Mouse (Mus musculus) G1E (cell line): ENCODE data around the gene Stap2. TPM values are rescaled to one million over a fixed set of nuclear protein-coding genes. Genes with fewer than 3 reads are reported as not detected.

Source experiments
- ATAC-seq: 2 replicates; pipeline ENCODE4 v1.8.0; 2016; ENCODE audit warnings: mild to moderate bottlenecking; ENCODE audit not compliant: insufficient number of reproducible peaks, poor library complexity, low FRiP score, severe bottlenecking; ENCODE audit errors: extremely low read depth
- DNase-seq: peaks from one replicate; pipeline ENCODE4 v3.0.0; 2012; ENCODE audit warnings: low spot score
- H3K27me3 ChIP-seq: 2 replicates; pipeline ENCODE4 v1.6.1; 2012; ENCODE audit warnings: mild to moderate bottlenecking, low read length, inconsistent platforms; ENCODE audit not compliant: insufficient read depth
- H3K36me3 ChIP-seq: replicated peaks from 2 replicates; pipeline ENCODE3; 2012; ENCODE audit warnings: mild to moderate bottlenecking, inconsistent platforms
- H3K4me1 ChIP-seq: 2 replicates; pipeline ENCODE4 v1.6.1; 2012; ENCODE audit warnings: low read depth, low read length, inconsistent platforms, mixed read lengths; ENCODE audit not compliant: insufficient read depth
- H3K4me3 ChIP-seq: 2 replicates; pipeline ENCODE4 v1.5.1; 2012; ENCODE audit warnings: low read depth, mild to moderate bottlenecking, inconsistent platforms, low read length, moderate library complexity, mixed read lengths
- H3K9me3 ChIP-seq: replicated peaks from 2 replicates; pipeline ENCODE4 v1.6.1; 2012; ENCODE audit warnings: inconsistent platforms
- CTCF ChIP-seq: IDR thresholded peaks from 2 replicates; pipeline ENCODE4 v1.5.1; 2012; ENCODE audit warnings: low read depth, low read length, inconsistent platforms, mixed read lengths
- GATA1 ChIP-seq: IDR thresholded peaks from 2 replicates; pipeline ENCODE4 v1.6.1; 2012; ENCODE audit warnings: borderline replicate concordance, low read length, inconsistent platforms, mixed read lengths
- GATA2 ChIP-seq: IDR thresholded peaks from 2 replicates; pipeline ENCODE4 v1.6.1; 2012; ENCODE audit warnings: low read depth, low read length, inconsistent platforms, borderline replicate concordance
- POLR2AphosphoS5 ChIP-seq: IDR thresholded peaks from 2 replicates; pipeline ENCODE4 v1.6.1; 2012; ENCODE audit warnings: low read depth, low read length, inconsistent platforms; ENCODE audit not compliant: insufficient replicate concordance
- TAL1 ChIP-seq: conservative IDR thresholded peaks from 2 replicates; pipeline ENCODE4 v1.6.1; 2012; ENCODE audit warnings: low read depth, low read length, inconsistent platforms, mixed read lengths
- polyA plus RNA-seq: library from polyadenylated mRNA; stranded (reverse); fragments of >175 nt; gene quantifications from 2 replicates; pipeline ENCODE4 v1.2.3, GENCODE M21; 2012
- total RNA-seq, 2 experiments: library from RNA; stranded (forward) in 1 of 2; stranded (reverse) in 1 of 2; fragments of 200-1000 nt in 1 of 2; fragments of >200 nt in 1 of 2; fragmentation: Nextera tagmentation in 1 of 2; gene quantifications; 2 replicates each; pipeline ENCODE4 v1.2.3; 2014 to 2017

The Stap2 gene
- total and polyA plus RNA-seq, 3 experiments, result 0.27 TPM; not detected in 2

DNA sequence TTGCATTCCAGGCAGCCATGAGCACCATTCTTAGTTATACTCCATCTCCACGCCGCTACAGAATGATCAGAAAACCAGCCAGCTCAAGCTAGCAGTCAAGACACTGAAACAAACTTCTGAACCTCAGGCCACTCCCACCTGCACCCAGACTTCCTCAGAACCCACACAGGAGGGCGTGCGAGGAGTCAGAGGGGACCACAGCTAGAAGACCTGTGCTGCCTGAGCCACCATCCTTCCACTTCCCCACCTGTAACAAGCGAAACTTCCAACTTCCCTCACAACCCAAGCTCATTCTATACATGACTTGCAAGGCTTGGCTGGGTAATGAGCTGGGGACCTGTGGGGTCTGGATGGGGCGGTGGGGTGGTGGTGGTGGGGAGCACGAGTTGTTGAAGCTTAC is 27.4 kb upstream of the Stap2 start:
- no peak for TF ChIP-seq GATA2
- no peak for TF ChIP-seq TAL1
- no peak for TF ChIP-seq CTCF
- TF ChIP-seq POLR2AphosphoS5, result no peak
- no peak for TF ChIP-seq GATA1
- ATAC-seq (no peak), DNase-seq (no peak)
- Histone ChIP-seq H3K9me3 (no peaks in the 10 kb centered on the region), H3K4me1 (peaks cover 67% of the 10 kb centered on the region), H3K27me3 (no peaks in the 10 kb centered on the region), H3K36me3 (peaks cover 72% of the 10 kb centered on the region), H3K4me3 (peak overlapping the region; percentile 33; the same call in 1 of the 2 replicates)

DNA sequence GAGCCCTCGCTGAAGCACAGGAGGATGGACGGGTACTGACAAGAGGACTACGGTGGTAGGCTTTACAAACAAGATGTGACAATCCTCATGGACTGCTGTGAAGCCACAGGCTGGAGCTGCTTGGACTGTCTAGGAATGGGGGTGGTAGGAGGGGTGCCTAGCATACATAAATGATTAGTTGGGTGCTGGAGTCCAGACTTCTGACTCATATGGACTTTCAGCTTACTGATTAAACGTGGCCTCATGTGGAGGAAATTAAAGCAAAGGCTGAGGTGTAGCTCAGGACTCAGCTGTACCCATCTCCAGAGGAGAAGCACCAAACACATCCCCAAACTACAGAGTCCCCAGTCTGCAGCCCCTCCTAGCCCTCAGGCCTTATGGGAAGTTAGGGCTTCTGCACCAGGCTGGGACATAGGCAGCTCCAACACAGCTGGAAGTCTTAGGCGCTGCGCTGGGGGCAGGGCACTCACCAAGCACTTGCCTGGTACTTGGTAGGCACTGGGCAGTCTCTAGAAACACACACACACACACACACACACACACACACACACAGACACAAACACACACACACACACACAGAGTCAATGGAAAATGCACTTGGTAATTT is 26.8 kb upstream of the Stap2 start:
- H3K4me1 ChIP-seq, result peaks cover 68% of the 10 kb centered on the region
- no peaks in the 10 kb centered on the region for H3K9me3 ChIP-seq
- ATAC-seq, result no peak
- no peak for TF ChIP-seq CTCF
- no peak overlapping the region; the same call in 1 of the 2 replicates for H3K4me3 ChIP-seq
- peaks cover 78% of the 10 kb centered on the region for H3K36me3 ChIP-seq
- H3K27me3 ChIP-seq, result no peaks in the 10 kb centered on the region
- DNase-seq, result no peak

DNA sequence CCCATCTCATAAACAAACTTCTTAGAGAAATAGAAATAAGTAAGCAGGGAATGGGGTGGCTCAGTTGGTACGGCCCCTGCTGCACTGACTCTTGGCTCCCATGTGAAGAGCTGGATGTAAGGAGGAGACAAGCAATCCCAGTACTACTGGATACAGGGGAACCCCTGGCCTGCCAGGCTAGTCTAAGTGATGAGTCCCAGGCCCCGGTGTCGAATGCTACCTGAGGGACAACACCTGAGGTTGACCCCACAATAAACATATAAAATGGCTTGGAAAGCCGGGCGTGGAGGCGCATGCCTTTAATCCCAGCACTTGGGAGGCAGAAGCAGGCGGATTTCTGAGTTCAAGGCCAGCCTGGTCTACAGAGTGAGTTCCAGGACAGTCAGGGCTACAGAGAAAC is 26.0 kb upstream of the Stap2 start:
- H3K4me1 ChIP-seq, result peaks cover 69% of the 10 kb centered on the region
- peaks cover 86% of the 10 kb centered on the region for H3K36me3 ChIP-seq
- H3K27me3 ChIP-seq, result no peaks in the 10 kb centered on the region
- no peak for DNase-seq
- H3K4me3 ChIP-seq, result no peak overlapping the region; the same call in 1 of the 2 replicates
- no peak for ATAC-seq
- H3K9me3 ChIP-seq, result no peaks in the 10 kb centered on the region
- TF ChIP-seq POLR2AphosphoS5 (no peak), CTCF (no peak), GATA1 (no peak), TAL1 (no peak), GATA2 (no peak)

DNA sequence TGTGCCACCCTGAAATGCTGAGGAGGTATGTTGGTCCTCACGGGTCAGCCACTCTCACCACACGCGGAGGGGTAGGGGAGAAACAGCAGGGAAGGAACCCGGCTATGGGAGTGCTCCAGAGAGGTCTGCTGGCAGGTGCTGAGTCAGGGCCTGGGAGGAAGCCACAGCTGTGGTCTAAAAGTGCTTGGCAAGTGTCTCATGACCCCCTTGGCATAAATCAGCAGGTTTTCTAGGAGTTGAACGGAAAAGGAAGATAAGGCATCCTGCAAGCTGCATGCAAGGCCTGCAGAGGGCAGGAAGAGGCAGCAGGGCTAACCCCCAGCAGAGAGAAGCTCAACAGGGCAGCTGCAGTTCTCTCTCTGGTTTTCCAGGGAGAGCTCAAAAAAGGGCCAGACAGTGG is 25.5 kb upstream of the Stap2 start:
- Histone ChIP-seq H3K9me3 (no peaks in the 10 kb centered on the region), H3K4me3 (peak overlapping the region; percentile 10; the same call in 1 of the 2 replicates), H3K36me3 (peaks cover 91% of the 10 kb centered on the region), H3K27me3 (no peaks in the 10 kb centered on the region), H3K4me1 (peaks cover 74% of the 10 kb centered on the region)
- ATAC-seq (peak; percentile 88), DNase-seq (peak; percentile 79)
- TF ChIP-seq TAL1, result peak; percentile 44
- no peak for TF ChIP-seq CTCF

DNA sequence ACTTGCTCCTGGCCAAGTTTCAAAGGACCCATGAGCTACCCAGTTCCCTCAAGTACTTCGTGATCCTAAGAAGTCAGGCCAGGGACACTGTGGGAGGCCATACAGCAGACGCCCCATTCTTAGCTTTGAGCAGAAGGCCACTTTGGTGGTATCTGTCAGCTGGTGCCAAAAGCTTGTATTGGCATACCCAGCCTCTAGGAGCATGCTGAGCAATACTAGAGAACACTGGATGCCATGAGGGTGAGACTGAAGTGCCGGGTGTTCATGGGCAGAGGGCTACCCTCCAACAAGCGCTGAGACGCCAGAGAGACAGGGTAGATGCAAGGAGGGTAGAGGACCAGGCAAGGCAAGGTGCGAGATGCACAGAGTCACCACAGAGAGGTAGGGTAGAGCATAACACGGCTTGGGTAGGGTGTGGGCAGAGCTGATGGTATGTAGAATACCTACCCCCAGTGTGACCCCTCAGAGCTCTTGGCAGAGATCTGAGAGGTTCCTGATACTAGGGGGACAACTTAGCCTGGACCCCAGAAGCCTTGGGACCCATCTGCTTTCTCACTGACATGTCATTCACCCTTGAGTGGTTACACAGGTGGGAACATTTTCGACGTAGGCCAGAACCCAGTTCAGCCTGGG is 25.0 kb upstream of the Stap2 start:
- peaks cover 75% of the 10 kb centered on the region for H3K4me1 ChIP-seq
- no peak for TF ChIP-seq CTCF
- TF ChIP-seq TAL1, result no peak
- no peak for TF ChIP-seq POLR2AphosphoS5
- TF ChIP-seq GATA2, result no peak
- no peak for TF ChIP-seq GATA1
- no peaks in the 10 kb centered on the region for H3K27me3 ChIP-seq
- no peaks in the 10 kb centered on the region for H3K9me3 ChIP-seq
- ATAC-seq (no peak), DNase-seq (no peak)
- peak overlapping the region; percentile 10; the same call in 1 of the 2 replicates for H3K4me3 ChIP-seq
- peaks cover 96% of the 10 kb centered on the region for H3K36me3 ChIP-seq

DNA sequence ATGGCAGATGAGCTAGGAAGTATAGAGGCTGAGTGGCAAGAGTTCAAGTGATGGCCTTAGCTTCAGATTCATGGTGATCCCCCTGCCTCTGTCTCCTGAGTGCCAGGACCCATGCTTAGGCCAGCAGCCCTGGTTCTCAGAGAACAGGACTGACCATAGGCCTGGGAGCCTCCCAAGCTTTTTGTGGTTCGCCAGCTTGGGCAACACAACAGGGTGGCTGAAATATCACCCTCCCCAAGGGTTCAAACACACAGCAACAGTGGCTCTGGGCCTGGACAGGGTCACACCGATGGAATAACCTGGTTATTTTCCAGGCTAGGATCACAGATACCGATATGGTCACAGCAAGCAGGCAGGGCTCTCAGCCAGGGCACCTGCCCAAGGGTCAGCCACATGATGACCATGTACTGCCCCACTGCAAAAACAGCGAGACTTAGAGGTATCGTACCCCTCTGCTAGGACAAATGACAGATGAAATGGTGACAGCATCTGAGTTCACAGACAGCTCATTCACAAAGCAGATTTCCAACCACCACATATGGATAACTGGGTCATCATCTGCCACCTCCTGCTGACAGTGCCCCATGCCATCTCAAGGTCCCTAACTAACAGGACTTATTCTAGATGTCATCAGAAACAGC is 22.5 kb upstream of the Stap2 start:
- ATAC-seq (no peak), DNase-seq (no peak)
- H3K36me3 ChIP-seq, result peaks cover 96% of the 10 kb centered on the region
- H3K27me3 ChIP-seq, result no peaks in the 10 kb centered on the region
- no peak overlapping the region for H3K4me3 ChIP-seq
- H3K4me1 ChIP-seq, result peaks cover 75% of the 10 kb centered on the region
- H3K9me3 ChIP-seq, result no peaks in the 10 kb centered on the region
- TF ChIP-seq GATA2, result no peak
- TF ChIP-seq TAL1, result no peak
- no peak for TF ChIP-seq GATA1
- no peak for TF ChIP-seq CTCF
- no peak for TF ChIP-seq POLR2AphosphoS5
